Mouse (Mus musculus): Measurements from ENCODE around the gene Eprs. TPM values are rescaled to one million over a fixed set of nuclear protein-coding genes. Genes with fewer than 3 reads are reported as not detected.
"Not testable (repeated sequence)": the region's sequence is repeated elsewhere in the genome, so short reads cannot be mapped to it uniquely, and the experiment has no call there.

Eprs gene
- total RNA-seq (2021), result 10 to 100 TPM; 82.0 to 88.0 TPM

- DNase-seq, result peak; percentile 99
These were observed at the start of gene Eprs for GRCm38 (mm10) chr1:185362677-185363520. Eprs (plus strand) TSS chr1:185363044.

DNA sequence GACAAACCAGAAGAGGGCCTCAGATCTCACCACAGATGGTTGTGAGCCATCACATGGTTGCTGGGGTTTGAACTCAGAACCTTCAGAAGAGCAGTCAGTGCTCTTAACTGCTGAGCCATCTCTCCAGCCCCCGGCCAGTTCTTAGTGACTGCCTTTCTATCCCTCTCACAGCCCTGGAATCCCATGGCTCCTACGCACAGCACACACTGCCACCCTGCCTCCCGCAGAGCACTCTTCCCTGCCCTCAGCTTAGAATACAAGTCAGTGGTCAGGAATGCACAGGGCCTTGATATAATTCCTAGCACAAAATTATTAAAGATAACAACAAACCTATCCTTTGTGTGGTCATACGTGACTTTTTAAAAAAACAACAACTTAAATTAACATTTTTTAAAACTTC lies 48.3 kb upstream of the Eprs start:
- DNase-seq, result no peak

- DNase-seq, result no peak
These were observed 46.8 kb upstream of the Eprs start for GRCm38 (mm10) chr1:185315846-185316568.

DNA sequence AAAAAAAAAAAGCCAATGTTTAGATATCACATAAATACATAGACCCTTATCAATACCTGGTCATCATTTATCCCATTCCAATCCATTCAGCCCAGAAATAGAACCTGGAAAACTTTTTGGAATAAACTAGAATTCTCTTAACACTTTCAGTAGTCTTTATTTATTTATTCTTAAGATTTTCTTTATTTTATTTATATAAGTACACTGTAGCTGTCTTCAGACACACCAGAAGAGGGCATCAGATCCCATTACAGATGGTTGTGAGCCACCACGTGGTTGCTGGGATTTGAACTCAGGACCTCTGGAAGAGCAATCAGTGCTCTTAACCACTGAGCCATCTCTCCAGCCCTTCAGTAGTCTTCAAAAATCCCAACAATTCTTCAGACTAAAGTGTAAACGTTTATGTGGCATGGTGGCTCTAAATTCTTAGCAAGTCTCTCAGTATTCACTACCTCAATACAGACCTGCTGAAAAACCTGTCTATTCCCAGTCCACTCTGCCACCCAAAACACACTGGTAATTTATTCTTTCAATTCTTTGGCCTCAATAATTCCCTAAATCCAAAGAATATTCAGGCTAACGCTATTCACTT lies 35.0 kb upstream of the Eprs start:
- DNase-seq, result not testable (repeated sequence)

- DNase-seq, result peak; percentile 95
These were observed 33.9 kb upstream of the Eprs start, which contains the start of gene Iars2 for GRCm38 (mm10) chr1:185328721-185329610. Iars2 (minus strand) TSS chr1:185329396.

GRCm38 (mm10) chr1:185329851-185330250 lies 33.0 kb upstream of the Eprs start:
- no peak for DNase-seq

GRCm38 (mm10) chr1:185331364-185331763 lies 31.5 kb upstream of the Eprs start:
- DNase-seq, result no peak

- DNase-seq, result peak; percentile 90
These were observed 30.8 kb upstream of the Eprs start, which contains the start of gene Bpnt1 for GRCm38 (mm10) chr1:185331983-185332430. Bpnt1 (plus strand) TSS chr1:185332149.

- DNase-seq, result no peak
These were observed 29.2 kb upstream of the Eprs start for GRCm38 (mm10) chr1:185333651-185334050.

DNA sequence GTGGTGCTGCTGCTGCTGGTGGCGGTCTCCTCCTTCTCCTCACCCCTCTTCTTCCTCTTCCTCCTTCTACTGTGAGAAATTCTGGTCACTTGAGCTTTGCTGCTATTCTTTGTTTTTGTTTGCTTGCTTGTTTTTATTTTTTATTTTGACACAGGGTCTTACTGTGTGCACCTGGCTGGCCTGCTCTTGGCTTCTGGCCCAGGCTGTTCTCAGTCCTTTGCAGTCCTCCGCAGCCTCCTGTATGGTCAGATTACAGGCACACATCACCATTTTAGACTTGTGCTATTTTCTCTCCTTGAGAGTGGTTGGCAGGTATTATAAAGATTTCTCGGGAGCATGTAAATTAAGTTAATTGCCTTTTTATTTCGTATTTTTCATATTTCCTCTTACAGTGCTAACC lies 28.7 kb upstream of the Eprs start:
- DNase-seq, result no peak

DNA sequence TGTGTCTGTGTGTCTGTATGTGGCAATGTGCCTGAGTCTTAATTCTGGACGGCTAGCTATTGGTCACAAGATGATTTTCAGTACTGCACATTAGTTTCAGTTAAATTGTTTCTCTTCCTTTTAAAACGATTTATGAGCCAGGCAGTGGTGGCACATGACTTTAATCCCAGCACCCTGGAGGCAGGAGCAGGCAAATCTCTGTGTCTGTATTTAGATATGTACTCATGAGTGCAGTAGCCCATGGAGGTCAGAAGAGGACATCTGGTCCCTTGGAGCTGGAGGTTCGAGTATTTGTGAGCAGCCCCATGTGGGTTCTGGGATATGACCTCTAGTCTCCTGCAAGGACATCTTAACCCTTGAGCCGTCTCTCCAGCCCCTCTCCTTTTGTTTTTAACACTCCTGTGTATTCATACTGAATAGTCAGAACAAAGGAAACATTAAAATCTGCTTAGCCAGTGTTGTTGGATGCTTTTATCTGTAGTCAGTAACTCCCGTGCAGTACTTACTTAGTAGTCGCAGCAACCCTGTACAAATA lies 27.5 kb upstream of the Eprs start:
- no peak for DNase-seq

GRCm38 (mm10) chr1:185336535-185336934 lies 26.3 kb upstream of the Eprs start:
- DNase-seq, result no peak

DNA sequence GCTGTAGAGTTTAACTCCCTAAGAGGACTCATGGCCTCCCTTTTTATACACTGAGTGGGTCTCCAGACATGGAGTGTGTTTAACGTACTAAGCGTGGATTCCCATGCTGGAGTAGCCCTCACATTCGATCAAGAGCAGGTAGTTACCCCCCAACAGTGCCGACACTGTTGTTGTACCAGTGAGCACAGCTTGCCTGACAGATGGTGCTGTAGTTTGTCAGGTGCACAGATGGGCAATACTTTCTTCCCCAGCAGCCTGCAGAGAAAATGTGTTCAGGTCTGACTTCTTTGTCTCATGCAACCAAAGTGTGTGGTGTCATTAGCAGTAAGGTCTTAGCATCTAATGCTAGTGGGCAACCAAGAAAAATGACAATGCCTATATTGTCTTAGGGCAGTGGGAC lies 20.4 kb upstream of the Eprs start:
- DNase-seq, result no peak

- no peak for DNase-seq
These were observed 19.4 kb upstream of the Eprs start for GRCm38 (mm10) chr1:185343422-185343821.

GRCm38 (mm10) chr1:185346188-185346587 lies 16.7 kb upstream of the Eprs start:
- no peak for DNase-seq

DNA sequence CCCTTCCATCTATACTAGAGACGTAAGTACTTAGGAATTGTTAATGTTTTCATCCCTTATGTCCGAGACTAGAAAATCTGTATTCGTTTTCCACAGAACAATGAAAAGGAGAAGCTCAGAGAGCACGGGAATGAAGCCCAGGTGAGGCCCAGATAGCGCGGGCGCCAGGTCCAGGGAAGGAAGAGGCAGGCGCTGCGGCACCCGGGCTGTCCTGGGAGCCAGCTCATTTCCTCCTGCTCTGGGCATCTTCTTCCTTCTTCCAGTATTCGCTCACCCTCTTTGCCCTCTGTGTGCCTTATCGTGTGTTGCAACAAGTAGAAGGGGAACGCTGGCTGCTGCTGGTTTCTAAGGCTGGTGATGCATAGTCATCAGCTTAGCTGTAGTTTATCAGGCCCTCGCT lies 13.1 kb upstream of the Eprs start:
- DNase-seq, result no peak

DNA sequence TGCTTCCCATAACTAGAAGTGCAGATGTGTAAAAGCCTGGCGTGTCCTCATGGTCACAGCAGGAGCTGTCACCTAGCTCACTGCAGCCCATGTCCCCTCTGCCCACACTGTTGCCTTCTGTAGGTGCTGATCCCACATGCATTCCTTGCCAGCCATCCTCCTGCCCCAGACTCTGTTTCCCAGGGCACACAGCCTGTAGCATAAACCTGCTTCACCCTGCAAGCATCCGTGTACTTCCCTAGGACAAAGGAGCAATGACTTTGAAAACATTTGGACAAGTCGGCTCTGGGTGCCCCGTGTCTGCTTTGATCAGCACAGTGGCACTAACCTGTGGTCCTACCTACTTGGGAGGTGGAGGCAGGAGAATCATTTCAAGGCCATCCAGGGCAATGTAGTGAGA lies 12.2 kb upstream of the Eprs start:
- DNase-seq, result no peak

- no peak for DNase-seq
These were observed 10.7 kb upstream of the Eprs start for GRCm38 (mm10) chr1:185352151-185352550.

GRCm38 (mm10) chr1:185353351-185353750 lies 9.5 kb upstream of the Eprs start:
- no peak for DNase-seq

- no peak for DNase-seq
These were observed 8.1 kb upstream of the Eprs start for GRCm38 (mm10) chr1:185354731-185355130.

- no peak for DNase-seq
These were observed 6.6 kb upstream of the Eprs start for GRCm38 (mm10) chr1:185356246-185356645.

DNA sequence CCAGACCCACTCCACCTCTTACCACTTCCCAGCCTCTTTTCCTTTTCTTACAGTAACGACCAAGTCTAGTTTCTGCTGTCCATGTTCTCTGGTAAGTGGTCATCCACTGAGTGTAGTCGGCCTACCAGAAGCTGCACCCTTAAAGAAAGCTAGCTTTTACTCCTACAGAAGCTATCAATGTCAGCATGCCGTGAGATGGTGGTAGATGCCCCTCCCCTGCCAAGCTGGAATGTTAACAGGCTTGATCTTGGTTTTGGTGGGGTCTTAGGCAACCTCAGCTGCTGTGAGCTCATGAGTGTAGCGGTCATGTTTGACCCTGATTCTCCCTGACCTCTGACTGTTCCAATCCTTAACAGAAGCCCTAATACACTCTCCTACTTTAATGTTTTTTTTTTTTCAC lies 4.6 kb upstream of the Eprs start:
- no peak for DNase-seq
